Mouse (Mus musculus): Measurements from ENCODE around the gene Icam4.
"Not testable (repeated sequence)": the region's sequence is repeated elsewhere in the genome, so short reads cannot be mapped to it uniquely, and the experiment has no call there.

Icam4 gene

DNA sequence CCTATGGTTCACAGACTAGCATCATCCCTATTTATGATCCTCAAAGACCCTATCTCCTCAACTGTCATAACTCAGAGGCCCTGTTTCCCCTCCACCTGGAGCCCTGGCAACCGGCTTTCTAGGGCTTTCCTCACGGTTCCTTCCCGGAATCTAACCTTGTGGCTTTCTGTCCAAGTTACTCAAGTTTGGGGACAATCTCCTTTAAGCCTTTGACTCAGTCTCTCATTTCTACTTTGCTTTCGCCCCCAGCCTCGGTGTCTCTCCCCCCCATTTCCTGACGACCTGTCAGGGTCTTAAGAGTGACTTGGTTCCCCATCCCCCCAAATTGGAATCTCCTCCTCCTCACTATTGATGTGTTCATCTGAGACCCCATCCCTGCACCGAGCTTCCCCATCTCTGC, 3.3 kb downstream of the Icam4 start:
- no peak for DNase-seq (ENCODE audit: extremely low read depth, insufficient read length, low spot score)

DNA sequence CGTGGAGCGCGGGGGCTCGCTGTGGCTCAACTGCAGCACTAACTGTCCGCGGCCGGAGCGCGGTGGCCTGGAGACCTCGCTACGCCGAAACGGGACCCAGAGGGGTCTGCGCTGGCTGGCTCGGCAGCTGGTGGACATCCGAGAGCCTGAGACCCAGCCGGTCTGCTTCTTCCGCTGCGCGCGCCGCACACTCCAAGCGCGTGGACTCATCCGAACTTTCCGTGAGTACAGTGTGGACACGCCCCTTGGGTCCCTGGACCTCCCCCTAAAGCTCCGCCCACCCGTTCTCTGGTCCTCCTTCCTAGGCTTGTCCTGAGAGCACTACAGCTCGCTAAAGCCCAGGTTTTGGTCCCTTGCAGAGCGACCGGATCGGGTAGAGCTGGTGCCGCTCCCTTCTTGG, 4.0 kb downstream of the Icam4 start:
- peak; percentile 70 for DNase-seq (ENCODE audit: extremely low read depth, insufficient read length, low spot score)

DNA sequence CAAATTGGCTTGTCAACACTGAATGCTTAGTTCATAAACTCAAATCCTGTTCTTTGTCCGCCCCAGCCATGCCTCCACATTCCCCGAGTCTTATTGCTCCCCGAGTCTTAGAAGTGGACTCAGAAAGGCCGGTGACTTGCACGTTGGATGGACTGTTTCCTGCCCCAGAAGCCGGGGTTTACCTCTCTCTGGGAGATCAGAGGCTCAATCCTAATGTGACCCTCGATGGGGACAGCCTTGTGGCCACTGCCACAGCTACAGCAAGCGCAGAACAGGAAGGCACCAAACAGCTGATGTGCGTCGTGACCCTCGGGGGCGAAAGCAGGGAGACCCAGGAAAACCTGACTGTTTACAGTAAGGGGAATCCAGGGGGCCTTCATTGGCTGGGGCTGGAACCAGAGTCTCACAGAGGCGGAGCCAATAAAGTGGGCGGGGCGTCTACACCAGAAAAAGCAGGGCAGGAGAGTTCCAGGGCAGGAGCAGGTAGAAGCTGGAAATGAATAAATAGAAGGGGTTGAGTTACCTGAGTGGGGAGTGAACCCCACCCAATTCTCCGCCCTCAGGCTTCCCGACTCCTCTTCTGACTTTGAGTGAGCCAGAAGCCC, 5.4 kb downstream of the Icam4 start:
- no peak for DNase-seq (ENCODE audit: extremely low read depth, insufficient read length, low spot score)

DNA sequence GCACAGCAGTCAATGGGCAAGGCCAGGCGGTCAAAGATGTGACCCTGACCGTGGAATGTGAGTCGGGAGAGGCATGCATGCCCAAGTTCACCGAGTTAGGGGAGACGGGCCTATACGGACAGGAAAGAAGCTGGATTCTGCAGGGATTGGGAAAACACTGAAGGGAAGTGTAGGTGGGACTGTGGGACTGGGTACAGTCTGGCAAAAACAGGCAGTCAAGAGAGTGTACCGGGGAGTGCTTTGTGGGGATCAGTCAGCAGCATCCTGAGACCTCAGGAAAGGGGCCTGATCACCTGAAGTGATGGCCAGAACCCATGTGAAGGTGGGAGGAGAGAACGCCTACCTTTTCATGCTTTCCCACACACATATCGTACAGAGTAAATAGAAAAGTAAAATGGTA, 6.4 kb downstream of the Icam4 start:
- no peak for DNase-seq (ENCODE audit: extremely low read depth, insufficient read length, low spot score)

DNA sequence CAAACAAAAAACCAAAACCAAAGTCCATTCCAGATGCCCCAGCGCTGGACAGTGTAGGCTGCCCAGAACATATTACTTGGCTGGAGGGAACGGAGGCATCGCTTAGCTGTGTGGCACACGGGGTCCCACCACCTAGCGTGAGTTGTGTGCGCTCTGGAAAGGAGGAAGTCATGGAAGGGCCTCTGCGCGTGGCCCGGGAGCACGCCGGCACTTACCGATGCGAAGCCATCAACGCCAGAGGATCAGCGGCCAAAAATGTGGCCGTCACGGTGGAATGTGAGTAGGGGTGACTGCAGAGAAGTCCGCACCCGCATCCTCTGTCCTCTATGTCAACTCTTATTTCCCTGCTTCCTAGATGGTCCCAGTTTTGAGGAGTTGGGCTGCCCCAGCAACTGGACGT, 7.0 kb downstream of the Icam4 start:
- DNase-seq (ENCODE audit: extremely low read depth, insufficient read length, low spot score) = no peak

DNA sequence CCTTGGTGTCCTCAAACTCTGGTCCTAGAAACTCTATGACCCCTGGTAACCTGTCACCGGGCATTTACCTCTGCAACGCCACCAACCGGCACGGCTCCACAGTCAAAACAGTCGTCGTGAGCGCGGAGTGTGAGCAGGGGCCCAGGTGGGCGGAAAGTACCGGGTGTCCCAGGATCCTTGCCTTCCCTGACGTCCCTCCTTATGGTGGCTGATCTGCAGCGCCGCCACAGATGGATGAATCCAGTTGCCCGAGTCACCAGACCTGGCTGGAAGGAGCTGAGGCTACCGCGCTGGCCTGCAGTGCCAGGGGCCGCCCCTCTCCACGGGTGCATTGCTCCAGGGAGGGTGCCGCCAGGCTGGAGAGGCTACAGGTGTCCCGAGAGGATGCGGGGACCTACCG, 7.5 kb downstream of the Icam4 start:
- DNase-seq (ENCODE audit: extremely low read depth, insufficient read length, low spot score) = no peak

DNA sequence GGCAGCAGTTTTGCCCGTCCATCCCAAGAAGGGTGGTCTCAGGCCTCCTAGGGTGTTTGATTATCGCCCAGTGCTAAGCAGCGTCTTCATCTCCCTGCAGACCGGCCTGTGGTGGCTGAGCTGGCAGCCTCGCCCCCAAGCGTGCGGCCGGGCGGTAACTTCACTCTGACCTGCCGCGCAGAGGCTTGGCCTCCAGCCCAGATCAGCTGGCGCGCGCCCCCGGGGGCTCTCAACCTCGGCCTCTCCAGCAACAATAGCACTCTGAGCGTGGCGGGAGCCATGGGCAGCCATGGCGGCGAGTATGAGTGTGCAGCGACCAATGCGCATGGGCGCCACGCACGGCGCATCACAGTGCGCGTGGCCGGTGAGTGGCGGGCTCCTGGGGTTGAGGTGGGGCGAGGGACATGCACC, 8.3 kb downstream of the Icam4 start:
- no peak for DNase-seq (ENCODE audit: extremely low read depth, insufficient read length, low spot score)

DNA sequence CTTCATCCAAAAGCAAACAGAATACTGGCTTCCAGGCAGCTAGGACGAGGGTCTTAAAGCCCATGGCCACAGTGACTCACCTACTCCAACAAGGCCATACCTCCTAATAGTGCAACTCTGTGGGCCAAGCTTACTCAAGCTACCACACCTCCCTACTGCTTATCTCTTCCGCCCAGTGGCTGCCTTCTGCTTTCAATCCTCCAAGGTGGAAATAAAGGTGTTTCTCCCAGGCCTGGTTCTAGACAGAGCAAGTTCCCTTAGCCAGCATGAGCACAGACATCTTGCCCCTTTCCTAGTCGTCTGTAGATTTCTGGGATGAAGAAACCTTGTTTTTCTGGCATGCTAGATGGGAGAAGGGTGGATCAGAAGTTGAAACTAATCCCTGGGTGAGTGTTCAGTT, 10.6 kb downstream of the Icam4 start:
- no peak for DNase-seq (ENCODE audit: extremely low read depth, insufficient read length, low spot score)

DNA sequence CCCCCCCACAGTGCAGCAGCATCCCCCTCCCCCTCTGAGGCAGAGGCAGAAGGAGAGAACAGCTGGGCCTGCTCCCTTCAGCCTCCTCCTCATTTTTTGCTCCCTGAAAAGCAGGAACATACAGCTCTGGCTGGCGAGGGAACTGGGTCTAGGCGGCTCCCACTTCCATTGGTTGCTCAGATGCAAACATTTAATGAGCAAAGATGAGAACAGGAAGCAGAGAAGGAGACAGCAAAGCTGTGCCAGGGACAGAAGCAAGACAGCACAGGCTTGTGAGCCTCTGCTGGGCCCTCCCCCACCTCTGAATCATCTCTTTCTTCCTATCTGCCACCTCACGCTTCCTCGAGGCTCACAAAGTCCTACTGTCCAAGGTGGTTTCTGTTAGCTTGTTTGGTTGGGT, 12.1 kb downstream of the Icam4 start:
- no peak for DNase-seq (ENCODE audit: extremely low read depth, insufficient read length, low spot score)

DNA sequence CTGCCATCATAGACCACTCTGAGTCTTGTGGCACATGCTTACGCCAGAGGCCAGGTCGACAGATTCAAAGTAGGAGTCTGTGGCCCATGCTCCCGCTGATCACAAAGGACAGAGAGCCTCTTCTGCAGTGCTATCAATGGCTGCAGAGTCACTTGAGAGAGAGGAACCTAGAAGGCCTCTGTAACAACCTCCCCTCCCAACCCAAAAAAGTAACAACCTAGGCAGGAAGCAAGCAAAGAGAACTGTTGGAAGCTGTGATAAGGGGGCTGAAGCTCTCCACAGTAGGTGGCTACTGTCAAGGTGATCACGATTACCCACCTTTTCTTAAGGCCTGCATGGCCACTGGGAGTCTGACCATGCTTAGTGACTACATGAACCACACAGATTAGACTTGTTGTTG, 14.4 kb downstream of the Icam4 start:
- no peak for DNase-seq (ENCODE audit: extremely low read depth, insufficient read length, low spot score)

DNA sequence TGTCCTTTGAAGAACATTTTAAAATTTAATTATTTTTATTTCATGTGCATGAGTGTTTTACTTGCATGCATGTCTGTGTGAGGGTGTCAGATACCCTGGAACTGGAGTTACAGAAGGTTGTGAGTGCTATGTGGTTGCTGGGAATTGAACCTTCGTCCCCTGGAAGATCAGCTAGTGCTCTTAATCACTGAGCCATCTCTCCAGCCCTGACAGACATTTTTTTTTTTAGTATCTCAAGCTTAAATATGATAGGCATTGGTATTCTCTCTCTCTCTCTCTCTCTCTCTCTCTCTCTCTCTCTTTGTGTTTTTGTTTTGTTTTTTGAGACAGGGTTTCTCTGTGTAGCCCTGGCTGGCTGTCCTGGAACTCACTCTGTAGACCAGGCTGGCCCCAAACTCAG, 15.6 kb downstream of the Icam4 start:
- not testable (repeated sequence) for DNase-seq (ENCODE audit: extremely low read depth, insufficient read length, low spot score)

DNA sequence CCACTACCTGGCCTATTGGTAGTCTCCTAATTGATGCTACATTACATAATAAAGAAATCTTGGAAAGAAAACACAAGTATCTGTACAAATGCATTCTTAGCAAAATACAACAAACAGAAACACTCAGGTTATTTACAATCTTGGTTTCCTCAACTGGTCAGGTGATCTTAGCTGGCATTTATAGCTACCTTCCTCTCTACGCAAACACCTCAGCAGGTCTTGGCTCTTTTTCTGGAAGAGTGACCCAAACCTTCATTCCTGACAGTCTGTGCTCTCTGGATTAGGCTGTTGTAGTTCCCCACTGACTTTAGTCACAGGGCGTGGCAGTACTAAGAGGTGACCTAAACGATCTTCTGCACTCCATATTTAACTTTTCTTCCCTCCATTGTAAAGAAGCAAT, 16.1 kb downstream of the Icam4 start:
- DNase-seq (ENCODE audit: extremely low read depth, insufficient read length, low spot score) = no peak

DNA sequence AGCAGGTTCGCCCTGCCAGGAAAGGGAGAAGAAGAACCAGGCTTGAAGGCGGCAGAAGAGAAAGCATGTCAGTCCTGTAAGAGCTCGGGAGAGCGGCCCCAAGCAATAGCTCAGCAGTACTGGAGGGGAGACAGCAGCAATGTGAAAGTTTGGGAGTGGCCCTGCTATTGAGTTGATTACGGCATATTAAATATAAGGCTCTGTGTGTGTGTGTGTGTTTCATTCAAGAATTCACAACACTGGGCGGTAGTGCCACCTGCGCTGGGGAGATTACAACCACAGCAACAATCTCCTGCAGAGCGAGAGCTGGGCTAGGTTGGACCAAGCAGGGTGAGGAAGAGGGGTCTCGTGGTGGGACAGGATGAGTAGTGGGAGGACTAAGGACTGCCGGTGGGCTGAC, 22.4 kb downstream of the Icam4 start:
- no peak for DNase-seq (ENCODE audit: extremely low read depth, insufficient read length, low spot score)

DNA sequence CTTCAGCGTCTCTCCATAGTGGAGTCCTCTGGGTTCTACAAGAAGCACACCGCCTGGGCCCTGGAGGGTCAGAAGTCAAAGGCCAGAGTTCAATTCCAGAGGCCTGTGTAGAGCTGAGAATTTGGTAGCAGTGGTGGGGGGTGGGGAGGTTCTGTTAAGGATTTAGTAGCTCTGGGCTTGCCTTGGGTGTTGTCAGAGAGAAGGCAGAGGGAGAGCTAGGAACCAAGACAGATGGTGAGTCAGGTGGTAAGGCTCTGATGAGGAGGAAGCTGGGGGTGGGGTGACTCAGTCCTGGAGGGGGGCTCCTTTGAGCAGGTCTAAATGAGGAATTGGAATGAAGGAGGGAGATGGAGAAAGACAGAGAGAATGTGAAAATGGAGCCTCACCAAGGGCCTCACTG, 33.8 kb downstream of the Icam4 start:
- DNase-seq (ENCODE audit: extremely low read depth, insufficient read length, low spot score) = no peak

DNA sequence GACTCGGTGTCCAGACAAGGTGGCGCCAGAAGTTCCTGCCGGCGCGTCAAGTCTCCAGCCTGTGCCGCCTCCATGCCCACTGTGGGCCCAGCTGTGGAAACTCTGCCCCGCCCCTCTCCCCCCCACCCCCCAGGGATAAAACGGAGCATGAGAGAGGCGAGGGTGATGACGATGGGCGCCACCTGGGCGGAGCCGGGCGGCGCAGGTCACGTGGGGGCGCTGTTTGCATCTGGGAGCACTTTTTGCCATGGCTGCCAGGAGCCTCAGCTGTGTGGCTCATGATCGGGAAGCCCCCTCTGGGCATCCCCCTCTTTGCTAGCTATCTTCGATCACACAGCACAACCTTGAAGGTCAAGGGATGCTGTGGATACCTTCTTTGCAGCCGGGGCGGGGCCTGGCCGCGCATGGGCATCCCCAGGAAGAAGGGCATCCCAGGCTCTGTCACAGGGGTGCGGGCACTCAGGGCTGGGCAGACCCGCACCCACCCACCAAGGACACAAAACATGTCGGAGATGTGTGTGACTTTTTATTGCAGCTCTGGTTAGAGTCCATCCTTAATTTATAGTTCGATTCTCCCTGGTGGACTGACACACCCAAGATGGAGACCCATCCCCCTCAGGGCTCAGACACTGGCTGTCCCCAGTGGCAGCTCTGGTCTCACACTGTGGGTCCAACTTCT, 38.0 kb downstream of the Icam4 start, which contains the start of gene Zglp1:
Gene Zglp1 (minus strand): TSS at position 88 of the 679 bp plus-strand sequence.
- no peak for DNase-seq (ENCODE audit: extremely low read depth, insufficient read length, low spot score)

DNA sequence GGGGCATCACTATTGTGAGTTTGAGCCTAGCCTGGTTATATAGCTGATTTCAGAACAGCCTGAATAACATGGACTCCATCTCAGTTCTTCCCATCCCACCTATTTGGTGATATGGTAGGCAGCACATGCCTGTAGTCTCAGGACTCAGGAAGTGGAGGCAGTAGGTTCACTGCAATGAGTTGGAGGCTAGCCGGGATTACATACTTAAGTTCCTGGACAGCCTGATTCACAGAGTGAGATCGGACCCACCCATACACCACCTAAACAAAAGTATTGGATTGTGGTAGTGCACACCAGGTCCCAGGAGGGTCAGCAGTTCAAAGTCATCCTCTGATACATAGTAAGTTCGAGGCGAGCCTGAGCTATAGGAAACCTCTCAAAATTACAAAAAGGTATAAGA, 43.5 kb downstream of the Icam4 start:
- peak; percentile 28 for DNase-seq (ENCODE audit: extremely low read depth, insufficient read length, low spot score)

DNA sequence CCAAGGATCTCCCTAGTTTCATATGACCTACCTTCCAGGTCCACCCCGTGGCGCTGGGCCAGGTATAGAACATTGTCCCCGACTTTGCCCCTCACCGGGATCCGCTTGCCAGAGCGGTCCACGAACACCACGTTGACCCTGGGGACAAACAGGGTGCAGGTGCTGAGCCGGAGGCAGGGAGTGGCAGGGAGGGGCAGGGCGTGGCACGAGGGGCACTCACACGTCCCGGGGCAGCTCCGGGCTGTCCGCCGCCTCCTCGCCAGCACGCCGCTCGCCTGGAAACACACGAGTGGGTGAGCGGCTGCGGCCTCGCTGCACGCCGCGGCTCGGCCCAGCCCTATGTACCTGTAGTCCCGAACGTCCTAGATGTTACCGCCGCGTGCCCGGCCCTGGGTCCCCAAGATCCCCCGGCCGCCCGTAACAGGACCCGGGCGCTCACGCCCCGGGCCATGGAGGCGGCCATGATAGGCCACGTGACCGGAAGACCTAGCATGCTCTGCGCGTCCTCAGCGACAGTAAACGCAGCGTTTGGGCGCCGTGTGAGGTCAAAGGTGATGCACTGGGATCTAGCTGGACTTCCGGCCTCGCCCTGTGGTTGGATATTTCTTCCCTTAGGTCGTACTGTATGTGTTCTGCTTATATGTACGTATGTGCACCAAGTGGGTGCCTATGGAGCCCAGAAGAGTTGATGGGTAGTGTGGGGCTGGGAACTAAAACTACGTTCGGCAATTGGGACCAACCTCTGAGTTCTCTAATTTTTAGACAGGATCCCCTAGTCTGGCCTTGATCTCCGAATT, 44.1 kb downstream of the Icam4 start, which contains the start of the genes Gm49373 and Fdx1l:
Gene Gm49373 (minus strand): TSS at position 53 of the 797 bp plus-strand sequence.
Gene Fdx1l (minus strand): TSS at position 571 of the 797 bp plus-strand sequence.
- peak; percentile 89 for DNase-seq (ENCODE audit: extremely low read depth, insufficient read length, low spot score)

DNA sequence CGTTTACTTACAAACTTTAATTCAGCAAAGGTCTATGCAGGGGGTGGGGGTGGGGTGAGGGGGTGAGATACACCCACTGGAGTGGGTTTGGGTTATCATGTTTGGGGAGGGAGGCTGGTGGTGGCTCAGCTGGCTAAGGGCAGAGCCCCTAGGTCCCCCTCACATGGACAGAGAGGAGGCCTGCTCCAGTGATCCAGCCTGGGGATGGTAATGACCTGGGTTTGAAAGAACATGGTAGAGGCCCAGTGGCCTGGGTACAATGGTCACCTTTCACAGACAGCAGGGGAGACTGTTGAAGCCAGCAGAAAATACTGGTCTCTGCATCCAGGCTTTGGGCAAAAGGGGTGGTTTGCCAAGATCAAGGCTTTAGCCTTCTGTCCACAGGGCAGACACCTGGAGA, 45.0 kb downstream of the Icam4 start:
- no peak for DNase-seq (ENCODE audit: extremely low read depth, insufficient read length, low spot score)

DNA sequence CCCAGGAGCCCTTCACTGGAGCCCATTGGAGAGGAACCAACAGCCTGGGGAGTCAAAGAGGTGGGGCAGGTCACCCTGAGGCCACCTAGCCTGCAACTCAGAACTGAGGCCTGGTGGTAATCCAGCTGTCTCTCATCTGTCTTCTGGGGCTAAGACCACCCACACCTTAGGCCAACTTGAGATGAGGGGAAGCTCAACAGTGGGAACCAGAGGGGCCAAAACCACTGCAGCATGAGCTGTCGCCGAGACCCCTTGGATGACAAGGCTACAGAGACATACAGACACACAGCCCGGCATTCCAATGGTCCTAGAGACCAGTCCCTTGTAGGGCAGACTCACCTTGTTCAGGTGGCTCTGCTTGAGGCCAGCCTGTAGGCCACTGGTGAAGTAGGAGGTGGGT, 46.5 kb downstream of the Icam4 start:
- DNase-seq (ENCODE audit: extremely low read depth, insufficient read length, low spot score) = no peak

All from 3134 (cell line).